Mouse (Mus musculus): ENCODE results near the gene Trmt112.

Gene Trmt112

DNA sequence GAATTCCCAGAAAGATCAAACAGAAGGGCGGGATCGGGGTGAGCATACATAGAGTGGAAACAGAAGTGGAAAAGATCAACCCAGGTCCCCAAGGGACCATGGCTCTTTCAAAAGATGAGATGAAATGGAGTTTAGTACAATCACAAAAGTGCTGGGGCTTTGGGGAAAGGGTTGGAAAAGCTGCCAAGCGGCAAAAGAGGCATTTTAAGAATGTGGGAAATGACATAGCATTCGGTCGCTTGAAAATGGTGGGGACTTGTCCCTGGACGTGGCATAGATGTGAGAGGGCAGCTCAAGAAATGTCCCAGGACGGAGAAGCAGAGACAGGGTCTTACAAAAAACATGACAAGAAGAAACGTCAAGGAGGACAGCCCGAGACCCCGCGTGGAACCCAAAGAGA, 477 bp upstream of the Trmt112 start:
- DNase-seq (ENCODE audit: low spot score): no peak

DNA sequence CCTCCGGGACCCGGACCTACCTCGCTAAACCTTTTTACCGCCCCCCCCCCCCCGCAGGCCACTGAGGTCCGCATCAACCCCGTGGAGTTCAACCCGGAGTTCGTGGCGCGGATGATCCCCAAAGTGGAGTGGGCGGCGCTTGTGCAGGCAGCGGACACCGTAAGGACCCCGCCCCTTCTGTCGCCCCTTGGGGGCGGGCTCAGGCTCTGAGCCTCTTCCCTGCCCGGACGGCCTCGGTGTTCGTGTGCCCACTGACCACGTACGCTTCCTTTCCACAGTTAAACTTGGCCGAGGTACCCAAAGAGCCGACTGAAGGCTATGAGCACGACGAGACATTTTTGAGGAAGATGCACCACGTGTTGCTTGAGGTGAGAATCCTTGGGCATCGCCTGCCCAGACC, 808 bp downstream of the Trmt112 start:
- DNase-seq (ENCODE audit: low spot score): peak; percentile 73

DNA sequence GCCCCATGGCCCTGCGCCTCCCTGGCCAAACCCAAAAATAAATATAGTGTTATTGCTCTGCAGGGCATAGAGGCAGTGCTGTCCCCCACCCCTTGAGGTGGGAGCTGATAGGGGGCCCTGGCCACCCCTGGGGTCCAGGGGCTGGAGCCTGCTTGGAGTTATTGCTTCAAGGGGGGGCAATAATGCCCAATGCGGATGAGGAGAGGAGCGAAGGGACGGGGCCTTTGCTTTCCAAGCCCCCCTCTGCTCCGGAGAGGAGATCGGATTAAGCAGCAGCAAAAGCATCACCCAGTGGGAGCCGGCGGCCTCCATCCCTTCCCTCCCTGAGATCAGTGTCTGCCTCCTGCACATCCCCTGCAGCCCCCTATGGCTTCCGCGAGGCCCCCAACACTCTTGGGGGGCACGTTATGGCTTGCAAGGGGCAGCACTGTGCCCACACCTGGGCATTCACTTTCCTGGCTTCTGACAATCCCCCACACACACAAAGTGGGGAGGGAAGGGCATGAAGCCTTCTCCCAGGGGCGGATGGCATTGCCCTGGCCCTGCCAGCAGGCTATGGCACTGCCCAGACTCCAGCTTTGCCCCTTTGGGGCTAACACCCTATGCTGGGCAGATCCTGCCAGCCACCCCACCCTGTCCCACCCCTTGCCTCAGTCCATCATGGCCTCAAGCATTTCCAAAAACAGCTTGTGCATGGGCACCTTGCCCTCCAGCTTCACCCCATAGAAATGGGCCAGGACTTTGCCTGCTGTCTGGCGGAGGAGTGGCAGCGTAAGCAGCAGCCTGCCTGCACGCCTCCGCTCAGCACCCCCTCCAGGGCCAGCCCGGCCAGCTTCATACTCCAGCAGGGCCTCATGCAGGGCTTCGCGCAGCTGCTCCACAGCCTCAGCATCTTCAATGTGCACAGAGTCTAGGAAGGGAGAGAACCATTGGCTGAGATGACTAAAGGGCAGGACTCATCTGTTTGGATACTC, 1.9 kb downstream of the Trmt112 start:
- DNase-seq (ENCODE audit: low spot score): no peak

DNA sequence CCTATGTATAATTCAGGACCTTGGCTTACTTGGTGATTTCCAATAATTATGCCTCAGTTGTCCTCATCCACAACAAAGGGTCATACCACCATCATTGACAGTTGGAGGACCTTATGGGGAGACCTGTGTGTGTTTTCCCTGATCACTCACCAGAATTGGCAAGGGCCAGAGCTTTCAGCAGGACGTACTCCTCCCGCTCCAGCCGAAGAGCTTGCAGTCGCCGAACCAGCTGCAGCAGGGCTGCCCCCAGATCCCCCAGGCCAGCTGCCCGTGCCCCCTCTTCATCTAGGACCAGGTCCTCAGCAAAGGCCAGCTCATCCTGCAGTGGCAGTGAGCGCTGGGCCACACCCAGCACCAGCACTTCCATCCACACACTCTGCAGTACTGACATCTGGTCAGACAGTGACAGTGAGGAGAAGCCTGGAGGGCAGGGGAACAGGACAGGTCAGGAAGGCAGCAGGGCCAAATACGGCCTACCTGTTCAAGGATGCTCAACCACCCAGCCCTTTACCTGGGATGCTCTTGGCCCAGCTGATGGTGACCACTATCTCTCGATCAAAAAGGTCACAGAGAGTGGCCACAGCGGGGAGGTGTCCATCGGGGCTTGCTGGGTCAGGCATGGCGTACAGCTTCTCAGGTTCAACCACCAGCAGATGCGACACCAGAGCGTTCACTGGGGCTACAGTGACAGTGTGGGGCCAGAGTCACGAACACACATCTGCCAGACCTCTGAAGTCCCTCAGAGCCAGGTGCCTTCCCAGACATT, 2.9 kb downstream of the Trmt112 start:
- no peak for DNase-seq (ENCODE audit: low spot score)

DNA sequence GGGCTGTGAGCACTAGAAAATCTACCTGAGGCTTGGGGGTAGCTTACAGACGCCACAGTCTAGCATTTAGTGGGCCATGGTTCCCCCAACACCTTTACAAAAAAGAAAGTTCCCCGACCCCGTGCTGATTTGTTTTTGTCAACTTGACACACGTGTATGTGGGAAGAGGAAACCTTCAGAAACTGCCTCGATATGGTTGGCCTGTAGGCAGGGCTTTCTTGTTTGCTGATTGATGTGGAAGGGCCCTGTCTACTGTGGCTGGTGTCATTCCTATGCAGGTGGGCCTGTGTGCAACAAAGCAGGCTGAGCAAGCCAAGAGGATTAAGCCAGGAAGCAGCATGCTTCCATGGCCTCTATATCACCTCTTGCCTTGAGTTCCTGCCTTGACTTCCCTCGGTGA, 3.5 kb downstream of the Trmt112 start:
- no peak for DNase-seq (ENCODE audit: low spot score)

DNA sequence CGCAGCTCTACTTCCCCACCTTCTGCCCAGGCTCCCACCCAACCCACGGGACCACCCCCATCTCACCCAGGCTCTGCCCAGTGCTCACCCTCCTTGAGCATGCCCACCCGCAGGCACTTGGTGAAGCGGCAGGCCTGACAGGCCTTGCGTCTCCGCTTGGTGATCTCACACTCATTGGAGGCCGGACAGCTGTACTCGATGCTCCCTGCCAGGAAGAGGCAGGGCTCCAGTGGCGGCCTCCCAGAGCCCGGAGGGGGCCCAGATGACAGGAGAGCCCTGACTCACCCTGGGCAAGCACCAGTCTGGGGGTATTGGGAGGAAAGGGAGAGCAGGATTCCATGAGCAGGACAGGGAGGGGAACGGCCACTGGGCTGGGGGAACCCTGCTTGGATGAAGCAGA, 4.5 kb downstream of the Trmt112 start:
- no peak for DNase-seq (ENCODE audit: low spot score)

DNA sequence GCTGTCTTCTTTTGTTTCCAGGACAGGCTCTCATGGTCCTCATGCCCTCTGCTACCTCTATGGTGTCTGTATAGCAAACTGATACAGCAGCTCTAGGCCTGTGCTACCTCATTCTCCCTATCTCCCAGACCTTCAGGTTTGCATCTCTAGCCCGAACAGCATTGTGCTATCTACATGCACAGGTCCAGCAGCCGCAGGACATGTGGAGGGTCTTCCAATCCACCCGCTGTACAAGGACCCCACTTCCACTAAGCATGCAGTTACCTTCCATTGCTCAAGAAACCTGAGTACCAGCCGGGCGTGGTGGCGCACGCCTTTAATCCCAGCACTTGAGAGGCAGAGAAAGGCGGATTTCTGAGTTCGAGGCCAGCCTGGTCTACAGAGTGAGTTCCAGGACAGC, 5.0 kb downstream of the Trmt112 start:
- DNase-seq (ENCODE audit: low spot score): no peak

DNA sequence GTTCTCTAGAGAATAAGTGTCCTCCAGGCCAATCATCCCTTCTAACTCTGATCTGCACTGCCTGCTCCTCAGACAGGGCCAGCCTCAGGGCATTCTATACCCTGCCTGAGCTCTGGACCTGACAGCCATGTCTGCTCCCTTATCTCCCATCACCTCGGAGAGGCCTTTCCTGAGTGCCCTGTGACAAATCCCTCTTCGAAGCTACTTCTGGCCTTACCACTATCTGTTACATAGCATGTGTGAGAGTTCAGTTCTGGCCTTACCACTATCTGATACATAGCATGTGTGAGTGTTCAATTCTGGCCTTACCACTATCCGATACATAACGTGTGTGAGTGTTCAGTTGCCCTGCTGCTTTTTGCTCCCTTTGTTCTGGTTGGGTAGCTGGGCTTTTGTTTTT, 5.8 kb downstream of the Trmt112 start:
- no peak for DNase-seq (ENCODE audit: low spot score)

DNA sequence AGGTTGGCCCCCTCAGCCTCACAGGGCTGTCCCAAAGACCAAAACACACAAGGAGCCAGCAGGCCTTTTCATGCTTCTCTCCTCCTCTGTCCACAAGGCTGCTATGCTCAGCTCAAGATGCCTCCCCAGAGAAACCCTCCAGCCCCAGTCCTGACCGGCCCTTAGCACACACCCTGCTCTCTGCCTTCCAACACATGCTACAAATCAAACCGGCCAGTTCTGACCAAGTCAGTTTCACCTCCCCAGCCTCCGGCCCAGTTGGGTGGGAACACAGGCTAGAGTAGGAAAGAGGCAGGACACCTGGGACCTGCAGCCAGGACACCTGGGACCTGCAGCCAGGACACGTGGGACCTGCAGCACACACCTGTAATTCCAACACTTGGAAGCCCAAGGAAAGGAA, 7.0 kb downstream of the Trmt112 start:
- DNase-seq (ENCODE audit: low spot score): no peak

DNA sequence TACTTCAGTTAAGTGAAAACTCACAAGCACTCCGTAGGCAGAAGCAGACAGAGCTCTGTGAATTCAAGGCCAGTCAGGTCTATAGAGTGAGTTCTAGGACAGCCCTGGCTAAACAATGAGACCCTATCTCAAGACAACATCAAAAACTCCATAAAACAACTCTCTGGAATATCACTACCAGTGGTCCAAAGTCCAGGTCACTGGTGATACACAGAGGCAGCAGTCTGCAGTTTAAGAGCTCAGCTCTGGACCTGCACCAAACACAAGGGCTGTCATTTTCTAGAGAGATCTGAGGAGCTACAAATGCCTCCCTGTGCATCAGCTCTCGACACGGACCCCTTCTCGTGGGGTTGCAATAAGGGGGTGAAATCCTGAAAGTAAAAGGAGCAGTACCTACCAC, 8.8 kb downstream of the Trmt112 start:
- no peak for DNase-seq (ENCODE audit: low spot score)

DNA sequence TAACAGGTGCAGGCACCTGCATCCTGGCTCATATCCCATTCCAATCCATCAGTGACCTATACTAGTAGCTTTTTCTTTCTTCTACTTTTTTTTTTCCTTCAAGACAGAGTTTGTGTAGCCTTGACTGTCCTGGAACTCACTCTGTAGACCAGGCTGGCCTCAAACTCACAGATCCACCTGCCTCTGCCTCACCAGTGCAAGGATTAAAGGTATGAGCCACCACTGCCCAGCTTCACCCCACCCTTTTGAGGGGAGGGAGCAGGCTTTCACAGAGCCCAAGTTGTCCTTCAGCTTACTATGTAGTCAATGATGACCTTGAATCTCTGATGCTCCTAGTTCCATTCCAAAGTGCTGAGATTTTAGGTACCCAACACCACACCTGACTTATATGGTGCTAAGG, 9.9 kb downstream of the Trmt112 start:
- DNase-seq (ENCODE audit: low spot score): no peak

DNA sequence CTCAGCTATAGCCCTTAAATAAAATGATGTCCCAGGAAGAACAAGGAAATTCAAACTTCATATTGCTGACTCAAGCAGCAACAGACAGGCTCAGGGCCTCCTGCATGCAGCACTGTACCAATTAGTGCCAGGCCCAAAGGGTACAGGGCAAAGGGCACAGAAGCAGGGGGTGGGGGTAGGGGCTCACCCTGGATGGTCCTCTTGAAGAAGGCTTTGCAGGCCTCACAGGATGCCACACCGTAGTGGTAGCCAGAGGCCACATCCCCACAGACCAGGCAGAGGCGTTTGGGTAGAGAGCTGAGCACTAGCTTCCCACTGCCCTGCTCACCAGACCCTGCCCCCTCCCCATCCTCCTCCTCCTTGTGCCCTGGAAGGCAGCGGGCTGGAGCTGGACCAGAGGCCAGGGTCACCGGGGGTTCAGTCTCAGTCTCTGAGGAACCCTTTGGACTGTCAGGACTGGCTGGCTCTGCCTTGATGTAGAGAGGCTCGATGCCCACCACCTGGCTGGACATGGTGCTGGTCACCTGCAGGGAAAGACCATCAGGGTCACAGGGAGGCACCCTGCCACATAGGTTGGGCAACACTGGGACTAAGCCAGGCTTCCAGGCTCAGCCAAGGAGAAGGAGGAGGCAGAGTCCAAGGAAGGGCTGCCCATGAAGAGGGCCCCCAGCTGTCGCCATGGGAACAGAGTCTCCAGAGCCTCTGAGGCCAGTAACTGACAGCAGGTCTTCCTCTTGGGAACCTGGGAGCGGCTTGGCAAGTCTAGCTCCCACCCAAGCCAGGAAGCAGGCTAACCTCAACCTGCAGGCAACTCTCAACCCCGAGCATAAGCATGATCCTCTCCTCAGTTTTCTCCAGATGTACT, 10.6 kb downstream of the Trmt112 start:
- DNase-seq (ENCODE audit: low spot score): peak; percentile 64

DNA sequence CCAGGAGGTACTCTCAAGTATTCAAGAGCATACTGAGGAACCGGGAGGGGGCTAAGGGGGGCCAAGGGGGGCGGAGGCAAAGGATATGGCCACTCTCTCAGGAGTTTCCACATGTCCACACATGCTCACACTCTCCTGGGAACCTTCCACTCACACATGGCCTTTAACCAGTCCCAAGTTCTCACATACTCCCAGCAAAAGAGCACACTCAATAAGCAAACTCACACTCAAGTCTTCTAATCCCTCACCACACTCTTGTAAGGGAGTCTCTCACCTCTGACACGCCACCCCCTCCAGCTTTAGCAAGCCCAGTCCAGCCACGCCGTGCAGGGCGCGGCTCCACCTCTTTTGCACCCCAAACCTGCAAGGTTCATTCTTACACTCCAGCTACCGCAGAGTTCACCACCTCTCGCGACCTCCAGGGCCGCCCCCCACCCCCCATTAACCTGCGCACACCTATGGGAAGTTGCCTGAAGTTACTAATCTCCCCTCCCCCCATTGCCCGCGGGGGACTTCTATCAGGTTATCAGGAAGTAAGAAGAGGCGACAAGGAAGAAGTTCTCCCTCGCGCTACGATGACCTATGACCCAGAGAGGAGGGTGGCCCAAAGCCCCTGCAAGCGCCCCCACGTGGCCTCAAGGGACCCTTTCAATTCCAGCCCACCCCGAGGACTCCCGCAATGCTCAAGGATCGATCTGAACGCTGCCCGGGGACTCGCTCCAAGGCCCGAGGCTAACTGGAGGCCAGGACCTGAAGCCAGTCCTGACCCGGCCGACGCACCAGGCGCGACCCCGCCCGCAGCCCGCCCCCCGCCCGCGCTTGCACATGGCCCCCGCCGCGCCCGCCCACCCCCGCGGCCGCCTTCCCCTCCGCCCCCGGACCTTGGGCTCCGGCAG, 11.5 kb downstream of the Trmt112 start:
- DNase-seq (ENCODE audit: low spot score): peak; percentile 72

DNA sequence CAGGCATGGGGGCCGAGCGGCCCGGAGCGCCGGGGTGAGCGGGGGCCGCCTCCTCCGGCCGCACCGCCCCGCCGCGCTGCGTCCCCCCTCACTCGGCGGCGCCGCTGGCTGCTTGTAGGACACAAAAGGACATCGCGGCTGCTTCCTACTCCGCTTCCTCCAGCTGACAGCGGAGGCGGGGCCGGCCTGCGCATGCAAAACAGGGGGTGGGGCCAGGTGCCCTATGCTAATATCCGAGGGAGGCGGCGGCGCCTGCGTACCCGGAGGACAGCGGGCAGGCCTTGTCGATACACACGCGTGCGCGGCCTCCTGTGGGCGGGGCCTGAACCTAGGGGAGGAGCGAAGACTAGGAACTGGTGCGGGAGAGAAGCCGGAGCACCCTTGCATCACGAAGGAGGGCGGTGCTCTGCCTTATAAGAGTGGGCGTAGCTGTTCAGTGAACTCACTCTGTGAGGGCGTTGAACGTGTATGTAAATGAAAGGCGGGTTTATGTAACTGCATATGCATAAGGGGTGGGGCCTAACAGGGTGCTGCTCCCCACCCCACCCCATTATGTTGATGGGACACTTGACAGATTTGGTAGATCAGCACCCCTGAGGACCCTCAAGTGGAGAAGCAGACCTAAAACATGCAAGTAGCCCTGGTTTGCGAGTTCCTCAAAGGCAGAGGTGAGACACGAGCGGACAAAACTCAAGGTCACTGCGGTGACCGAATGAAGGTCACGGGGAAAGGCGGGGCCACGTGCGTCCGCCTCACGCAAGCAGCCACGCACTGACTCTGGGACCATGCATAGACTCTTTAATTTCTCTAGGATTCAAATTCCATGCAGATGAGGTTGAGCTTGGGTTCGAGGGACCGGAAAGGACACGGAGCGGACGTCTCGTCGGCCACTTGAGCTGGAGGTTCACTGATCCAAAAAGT, 12.4 kb downstream of the Trmt112 start, which contains the start of gene Esrra:
Gene Esrra (minus strand): TSS at position 167 of the 921 bp plus-strand sequence.
- peak; percentile 100 for DNase-seq (ENCODE audit: low spot score)

DNA sequence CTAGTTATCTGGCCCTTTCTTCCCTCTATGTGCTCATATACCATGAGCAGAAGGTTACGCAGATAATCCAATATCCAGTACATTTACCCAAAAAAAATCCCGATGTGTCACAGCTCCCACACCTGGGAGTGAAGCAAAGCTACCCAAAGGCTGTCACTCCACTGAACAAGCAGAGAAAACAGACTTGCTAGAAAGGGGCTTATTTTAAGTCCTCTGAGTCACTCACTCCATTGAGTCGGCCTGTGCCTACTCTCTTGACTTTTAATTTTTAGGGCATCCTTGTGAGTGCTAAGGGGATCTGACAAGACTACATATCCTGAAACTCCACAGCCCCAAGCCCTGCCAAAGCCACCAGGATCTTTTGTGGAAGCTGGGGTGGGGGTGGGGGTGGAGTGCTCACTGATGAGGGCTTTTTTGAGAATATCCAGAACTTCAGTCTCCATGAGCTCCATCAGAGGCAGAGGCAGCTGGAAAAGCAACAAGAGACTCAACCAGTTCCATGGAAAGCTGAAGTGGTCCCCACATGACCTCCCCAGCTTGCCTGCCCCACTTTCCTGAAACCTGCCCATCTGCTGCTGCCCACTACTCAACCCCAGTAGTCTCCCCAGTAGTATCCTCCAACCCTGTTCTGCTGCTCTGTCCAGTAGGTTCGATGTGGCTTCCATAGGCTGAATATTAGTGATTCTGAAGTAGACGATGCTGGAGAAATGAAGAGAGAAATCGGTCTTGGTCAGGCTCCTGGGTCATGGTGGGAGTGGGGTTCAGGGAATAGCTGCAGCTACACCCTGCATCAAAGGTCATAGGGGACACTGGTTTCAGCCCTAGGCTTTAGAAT, 13.6 kb downstream of the Trmt112 start:
- no peak for DNase-seq (ENCODE audit: low spot score)

DNA sequence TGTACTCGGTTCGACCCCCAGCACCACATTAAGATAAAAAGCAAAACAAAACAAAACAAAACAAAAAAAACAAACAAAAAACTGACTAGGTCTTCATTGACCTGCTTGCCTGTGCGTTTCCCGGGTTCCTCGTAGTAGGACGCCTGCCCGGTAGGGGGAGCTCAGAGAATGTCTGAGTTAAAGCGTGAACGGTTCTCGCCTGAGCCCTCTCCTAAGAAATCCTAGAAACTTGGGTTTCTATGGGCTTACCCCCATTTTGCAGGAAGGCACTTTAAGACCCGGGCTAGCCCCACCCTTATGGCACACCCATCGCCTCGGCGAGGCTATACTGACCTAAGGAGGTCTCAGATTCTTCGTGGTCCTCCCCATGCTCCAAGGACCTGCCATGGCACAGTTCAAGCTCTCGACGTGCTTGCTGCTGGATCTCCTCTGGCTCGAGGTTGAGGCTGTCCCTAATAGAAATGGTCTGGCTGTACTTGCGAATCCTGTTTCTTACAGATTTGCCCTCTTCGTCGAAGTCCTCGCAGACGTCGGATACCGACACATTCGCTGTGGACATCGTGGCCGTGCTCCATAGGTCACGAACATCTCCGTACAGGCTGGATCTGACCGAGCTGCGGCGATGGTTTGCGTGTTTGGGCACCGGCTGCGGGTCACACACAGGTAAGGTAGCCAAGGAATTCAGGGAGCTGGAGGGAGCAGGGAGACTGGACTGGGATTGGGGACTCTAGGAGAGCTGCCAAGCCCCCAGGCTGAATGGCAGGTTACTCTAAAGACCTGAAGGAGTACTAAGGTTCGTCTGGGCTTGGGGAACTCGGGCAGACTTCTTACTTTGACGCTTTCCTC, 15.2 kb downstream of the Trmt112 start:
- DNase-seq (ENCODE audit: low spot score): peak; percentile 93

DNA sequence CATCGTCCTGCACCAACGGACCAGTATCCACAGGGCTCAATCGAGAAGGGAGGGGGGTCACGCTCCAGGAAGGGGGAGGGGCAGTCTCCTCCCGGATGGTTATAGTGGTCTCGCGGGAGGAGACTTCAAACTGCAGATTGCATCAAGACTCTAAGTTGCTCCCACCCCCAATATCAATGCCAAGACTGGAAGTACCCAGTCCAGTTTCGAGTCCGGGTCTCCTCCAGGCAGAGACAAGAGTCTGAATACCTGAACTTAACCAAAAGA, 15.7 kb downstream of the Trmt112 start, which contains the start of gene Catsperz:
Gene Catsperz (minus strand): TSS at position 74 of the 267 bp plus-strand sequence.
- peak; percentile 51 for DNase-seq (ENCODE audit: low spot score)

DNA sequence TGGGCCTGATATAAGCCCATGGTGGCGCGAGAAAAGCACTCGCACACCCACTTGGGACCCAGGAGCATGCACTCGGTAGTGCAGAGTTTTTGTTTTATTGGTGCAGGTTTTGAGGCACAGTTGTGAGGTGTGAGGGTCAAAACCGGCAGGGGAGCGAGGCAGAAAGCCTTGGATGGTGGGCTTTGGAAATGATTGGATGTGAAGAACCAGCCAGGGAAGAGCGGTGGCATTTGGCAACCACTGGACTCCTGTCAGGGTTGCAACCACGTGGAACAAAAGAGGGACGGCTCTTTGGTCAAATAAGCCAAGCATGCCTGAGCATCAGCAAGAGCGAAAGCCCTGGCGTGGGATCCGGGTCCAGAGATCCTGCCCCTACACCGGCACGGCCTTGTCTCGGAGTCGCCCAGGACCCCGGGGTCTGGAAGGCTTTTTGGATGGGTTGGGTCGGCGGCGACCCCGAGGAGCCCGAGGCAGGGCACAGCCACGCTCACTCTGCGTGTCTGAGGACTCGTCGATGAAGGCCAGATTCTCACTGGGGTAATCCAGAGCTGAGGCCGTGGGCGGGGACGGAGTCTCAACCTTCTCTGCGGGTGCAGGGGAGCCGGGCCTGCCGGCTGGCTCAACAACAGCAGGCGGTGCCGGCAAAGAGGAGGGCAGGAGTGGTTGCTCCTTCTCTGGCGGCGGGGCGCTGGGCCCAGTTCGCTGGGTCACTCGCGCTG, 16.3 kb downstream of the Trmt112 start:
- peak; percentile 52 for DNase-seq (ENCODE audit: low spot score)

All from testis, postnatal 10 days (tissue).